Mouse (Mus musculus) forebrain, embryonic 11.5 days (tissue): ENCODE measurements around the gene L3hypdh. TPM values are rescaled to one million over a fixed set of nuclear protein-coding genes. Genes with fewer than 3 reads are reported as not detected.

Source experiments
- ATAC-seq: fragments of 200-750 bp; cut with Nextera tagmentation; replicated peaks from 2 replicates; pipeline ENCODE4 v1.8.0; 2017; ENCODE audit warnings: moderate TSS enrichment; ENCODE audit not compliant: low FRiP score
- DNase-seq: peaks from one replicate; pipeline ENCODE4 v3.0.0-alpha.2; 2017; ENCODE audit warnings: low spot score
- H3K27ac ChIP-seq: fragments of 300-500 bp; sonication (generic); 2 replicates; pipeline ENCODE4 v1.5.1; 2014; ENCODE audit warnings: low read depth, low read length
- H3K27me3 ChIP-seq: fragments of 300-500 bp; sonication (generic); 2 replicates; pipeline ENCODE4 v1.6.1; 2014; ENCODE audit warnings: mild to moderate bottlenecking, low read length, mixed read lengths; ENCODE audit not compliant: control insufficient read depth, insufficient read depth
- H3K36me3 ChIP-seq: fragments of 300-500 bp; sonication (generic); 2 replicates; pipeline ENCODE4 v1.6.1; 2014; ENCODE audit warnings: mild to moderate bottlenecking, low read length, moderate library complexity, mixed read lengths; ENCODE audit not compliant: control insufficient read depth, insufficient read depth
- H3K4me1 ChIP-seq: fragments of 300-500 bp; sonication (generic); replicated peaks from 2 replicates; pipeline ENCODE4 v1.6.1; 2014; ENCODE audit warnings: low read length, mixed read lengths; ENCODE audit not compliant: control insufficient read depth, insufficient read depth
- H3K4me2 ChIP-seq: fragments of 300-500 bp; sonication (generic); 2 replicates; pipeline ENCODE4 v1.6.1; 2014; ENCODE audit warnings: low read depth, mild to moderate bottlenecking, low read length, moderate library complexity, mixed read lengths; ENCODE audit not compliant: severe bottlenecking
- H3K4me3 ChIP-seq: fragments of 300-500 bp; sonication (generic); 2 replicates; pipeline ENCODE4 v1.5.1; 2014; ENCODE audit warnings: low read depth, low read length
- H3K9ac ChIP-seq: fragments of 300-500 bp; sonication (generic); 2 replicates; pipeline ENCODE4 v1.6.1; 2014; ENCODE audit warnings: low read length
- H3K9me3 ChIP-seq: fragments of 300-500 bp; sonication (generic); 2 replicates; pipeline ENCODE4 v1.6.1; 2016; ENCODE audit warnings: low read length, mixed read lengths; ENCODE audit not compliant: control insufficient read depth
- WGBS: fragments of 180-500 bp; shearing (Covaris S2); extraction: QIAGEN DNeasy Blood & Tissue Kit; methylation state at CpG from one replicate; pipeline ENCODE4 v1.1.7; 2014; 5-methylcytosine and 5-hydroxymethylcytosine counted together
- microRNA-seq: library from miRNA; unstranded; fragments of <30 nt; microRNA quantifications from one replicate; pipeline ENCODE4, GENCODE M21; 2016; ENCODE audit not compliant: insufficient number of aligned reads
- polyA plus RNA-seq: library from polyadenylated mRNA; unstranded; fragments of >200 nt; fragmentation: Nextera tagmentation; extraction: Ambion mirVana; gene quantifications from 2 replicates; pipeline ENCODE4 v1.2.1, GENCODE M21; 2014

Gene L3hypdh
- polyA plus RNA-seq, 1 experiment from 2014 or later = 8.3 TPM

DNA sequence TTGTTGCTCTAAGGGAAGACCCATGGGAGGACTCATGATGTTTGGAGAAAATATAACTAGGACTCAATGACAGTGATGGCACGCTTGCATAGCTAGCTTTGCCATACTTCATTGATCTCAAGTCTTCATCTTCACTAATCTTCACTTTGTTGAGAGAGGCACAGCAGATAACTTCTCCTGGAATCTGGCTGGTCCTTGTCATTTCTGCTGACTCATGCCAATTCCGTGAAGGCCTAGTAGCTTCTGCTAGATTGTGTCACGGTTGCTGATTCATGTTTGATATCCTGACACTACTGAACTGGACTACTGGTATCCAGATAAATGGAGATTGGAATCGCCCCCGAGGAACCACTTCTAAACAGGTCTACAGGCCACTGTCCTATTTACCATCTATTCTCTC, 61.7 kb downstream of the L3hypdh start:
- no peak overlapping the region for H3K9ac ChIP-seq
- no peaks in the 10 kb centered on the region for H3K9me3 ChIP-seq
- H3K4me2 ChIP-seq = no peak overlapping the region
- no peaks in the 10 kb centered on the region for H3K27me3 ChIP-seq
- no peaks in the 10 kb centered on the region for H3K4me1 ChIP-seq
- DNase-seq = no peak
- no peak overlapping the region for H3K27ac ChIP-seq
- no peak overlapping the region for H3K4me3 ChIP-seq
- no peaks in the 10 kb centered on the region for H3K36me3 ChIP-seq
- WGBS = 94% methylated on average over 5 of the region's 5 CpGs
- no peak for ATAC-seq

Small RNA genes within 50 kb of the gene (microRNA-seq; reads per million reads assigned to microRNA genes)
- gene Gm24466 = not detected

Other genes starting within 250 kb of the L3hypdh start
- gene Gpr135, start 14.3 kb downstream of the L3hypdh start, polyA plus RNA-seq = 0.68 and 0.76 TPM in 2 replicates
- gene Jkamp, start 150 bp upstream of the L3hypdh start, polyA plus RNA-seq = 59.9 and 67.3 TPM in 2 replicates
- gene Ccdc175, start 99.6 kb upstream of the L3hypdh start, polyA plus RNA-seq = 0.07 TPM in 1 of 2 replicates, not detected in the other